Mouse (Mus musculus): ENCODE results near the gene Txndc11.
"Not testable (repeated sequence)": the region's sequence is repeated elsewhere in the genome, so short reads cannot be mapped to it uniquely, and the experiment has no call there.

Gene Txndc11

GRCm38 (mm10) chr16:11134348-11135344 lies at the start of gene Txndc11:
Txndc11 (minus strand) TSS chr16:11134650.
- peak; percentile 100 for DNase-seq

GRCm38 (mm10) chr16:11177404-11177803 lies 43.0 kb upstream of the Txndc11 start:
- DNase-seq = no peak

DNA sequence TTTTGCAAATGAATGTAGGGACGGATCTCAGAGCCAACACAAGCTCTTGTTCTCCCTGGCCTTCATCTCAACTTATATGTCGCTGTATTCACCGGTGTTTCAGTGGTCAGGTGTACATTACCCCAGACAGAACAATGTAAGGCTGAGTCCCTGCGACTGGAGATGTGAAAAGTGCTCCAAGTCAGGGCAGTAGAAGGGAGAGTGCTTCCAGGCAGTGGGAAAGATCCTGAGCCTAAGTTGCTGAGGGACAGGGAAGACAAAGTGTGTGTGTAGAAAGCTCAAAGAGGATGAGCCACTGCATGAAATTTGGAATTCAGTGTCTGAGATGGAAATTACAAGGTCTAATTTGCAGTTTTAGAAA lies 42.4 kb upstream of the Txndc11 start:
- DNase-seq = no peak

DNA sequence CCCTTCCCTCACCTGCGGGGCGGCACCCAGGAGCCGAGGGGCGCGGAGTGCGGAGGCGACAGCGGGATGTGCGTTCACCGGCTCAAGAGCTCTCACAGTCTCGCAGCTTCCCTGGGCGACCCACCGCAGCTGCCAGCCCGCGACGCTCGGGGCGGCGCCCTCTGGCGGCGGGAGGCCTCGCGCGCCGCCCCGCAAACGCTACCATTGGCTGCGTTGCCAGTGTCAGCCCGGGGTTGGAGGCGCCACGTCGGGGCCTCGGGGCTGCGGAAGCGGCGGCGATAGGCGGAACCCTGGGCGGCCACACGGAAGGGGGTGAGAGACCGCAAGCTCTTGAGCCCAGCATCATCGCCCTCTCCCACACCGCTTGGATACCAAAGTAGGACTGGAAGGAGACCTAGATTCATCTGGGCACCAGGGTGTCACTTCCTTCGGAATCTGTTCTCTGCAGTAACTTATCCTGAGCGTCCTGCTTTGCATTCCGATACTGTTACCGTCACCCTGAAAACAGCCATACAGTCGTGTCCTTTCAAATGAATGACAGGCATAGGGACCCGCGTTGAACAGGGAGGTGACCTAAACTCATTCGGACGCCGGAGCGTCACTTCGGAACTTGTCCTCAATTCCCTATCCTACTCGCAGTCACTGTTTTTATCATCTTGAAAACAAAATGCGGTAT lies 41.9 kb upstream of the Txndc11 start, which contains the start of gene Zc3h7a:
Zc3h7a (minus strand) TSS at position 186 of the 676 bp plus-strand sequence.
- peak; percentile 91 for DNase-seq

DNA sequence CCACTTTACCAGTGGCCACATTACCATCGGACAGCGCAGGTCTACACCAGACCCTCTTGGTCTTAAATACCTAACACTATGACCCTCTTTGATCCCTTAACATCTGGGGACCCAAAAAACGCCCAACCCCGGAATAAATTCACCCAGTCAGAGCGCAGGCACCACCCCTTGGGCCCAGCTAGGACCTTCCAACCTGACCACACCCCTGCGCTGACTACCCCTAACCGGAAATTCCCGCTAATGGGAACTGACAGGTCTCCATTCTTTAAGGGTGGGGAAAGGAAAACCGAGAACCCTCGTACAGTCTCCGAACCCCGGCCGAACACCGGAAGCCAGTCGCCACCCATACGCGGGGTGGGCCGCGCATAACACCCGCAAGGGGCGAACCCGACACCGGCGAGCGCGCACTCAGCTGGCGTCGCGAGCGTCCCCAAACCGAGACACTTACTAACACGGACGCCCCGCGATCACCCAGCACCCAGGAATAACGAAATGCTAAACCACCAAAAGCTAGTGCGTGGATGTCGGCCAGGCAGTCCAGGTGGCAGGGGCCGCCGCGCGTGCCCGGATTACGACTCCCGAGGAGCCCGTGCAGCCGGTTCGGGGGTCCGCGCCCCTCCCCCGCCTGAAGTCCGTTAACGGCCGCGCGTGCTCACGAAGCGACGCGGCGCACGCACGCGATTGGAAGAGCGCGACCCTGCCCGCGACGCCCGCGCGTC lies 41.2 kb upstream of the Txndc11 start:
- DNase-seq = peak; percentile 75

DNA sequence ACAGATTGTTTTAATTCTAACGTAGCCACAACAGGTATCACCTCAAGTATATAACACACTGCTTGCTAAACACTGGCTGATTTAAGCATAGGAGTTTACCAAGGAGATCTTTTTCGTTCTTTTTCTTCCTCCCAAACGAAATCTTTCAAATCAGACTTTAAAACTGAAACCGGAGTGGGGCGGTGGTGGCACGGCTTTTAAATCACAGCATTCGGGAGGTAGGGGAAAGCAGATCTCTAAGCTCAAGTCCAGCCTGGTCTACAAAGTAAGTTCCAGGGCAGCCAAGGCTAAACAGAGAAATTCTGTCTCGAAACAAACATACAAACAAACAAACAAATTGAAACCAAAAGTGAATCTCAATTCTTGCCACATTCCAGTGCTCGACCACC lies 40.6 kb upstream of the Txndc11 start:
- no peak for DNase-seq

DNA sequence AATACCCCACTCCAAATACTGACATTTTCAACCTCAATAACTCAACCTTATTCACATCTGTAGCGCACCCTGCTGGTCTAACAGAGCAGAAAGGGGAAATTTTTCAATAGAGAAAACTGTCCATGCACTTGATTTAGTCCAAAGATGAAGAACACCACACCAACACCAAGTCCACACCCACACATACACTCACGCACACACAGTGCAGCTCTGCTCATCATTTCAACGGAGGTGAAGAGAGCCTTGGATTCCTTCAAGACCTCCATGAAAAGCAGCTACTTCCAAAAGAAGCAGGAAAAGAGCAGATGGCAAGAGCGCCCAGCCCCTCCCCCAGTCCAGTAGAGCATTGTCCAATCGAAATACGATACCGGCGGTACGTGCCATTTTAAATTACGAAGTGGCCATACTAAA lies 40.2 kb upstream of the Txndc11 start:
- DNase-seq = peak; percentile 67

DNA sequence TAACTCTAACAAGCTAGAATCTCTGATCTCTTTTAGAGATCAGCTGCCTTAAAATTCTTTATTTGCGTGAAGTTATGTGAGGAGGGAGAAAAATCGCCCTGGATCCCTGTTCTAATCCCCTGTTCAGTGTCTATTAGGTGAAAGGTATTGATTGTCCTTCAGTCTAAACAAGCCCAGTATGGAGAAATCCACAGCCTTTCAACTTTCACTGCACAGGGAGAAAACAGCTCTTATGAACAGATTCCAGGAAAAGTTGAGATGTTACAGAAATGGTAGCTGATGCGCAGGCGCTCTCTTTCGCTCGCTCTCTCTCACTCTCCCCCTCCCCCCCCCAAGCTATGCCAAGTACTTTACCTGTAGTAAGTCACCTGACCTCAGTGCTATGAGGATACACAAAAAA lies 37.2 kb upstream of the Txndc11 start:
- DNase-seq = no peak

DNA sequence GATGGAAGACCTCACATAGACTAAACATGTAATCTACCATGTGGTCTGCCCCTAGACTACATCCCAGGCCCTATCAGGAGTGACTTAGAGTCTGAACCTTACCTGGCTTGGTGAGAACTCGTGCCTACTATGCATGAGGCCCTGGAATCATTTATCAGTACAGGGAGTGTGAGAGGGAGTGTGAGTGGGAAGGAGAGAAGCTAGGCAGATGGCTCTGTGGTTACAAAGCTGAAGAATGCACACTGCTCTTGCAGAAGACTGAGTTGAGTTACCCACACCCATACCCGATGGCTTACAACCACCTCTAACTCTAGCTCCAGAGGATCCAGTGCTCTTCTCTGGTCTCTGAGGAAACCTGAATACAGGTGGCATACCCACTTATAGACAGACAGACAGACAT lies 32.0 kb upstream of the Txndc11 start:
- DNase-seq = no peak

- DNase-seq = peak; percentile 49
Measured at GRCm38 (mm10) chr16:11164695-11165255, 30.3 kb upstream of the Txndc11 start.

- not testable (repeated sequence) for DNase-seq
Measured at GRCm38 (mm10) chr16:11157721-11158120, 23.3 kb upstream of the Txndc11 start.

DNA sequence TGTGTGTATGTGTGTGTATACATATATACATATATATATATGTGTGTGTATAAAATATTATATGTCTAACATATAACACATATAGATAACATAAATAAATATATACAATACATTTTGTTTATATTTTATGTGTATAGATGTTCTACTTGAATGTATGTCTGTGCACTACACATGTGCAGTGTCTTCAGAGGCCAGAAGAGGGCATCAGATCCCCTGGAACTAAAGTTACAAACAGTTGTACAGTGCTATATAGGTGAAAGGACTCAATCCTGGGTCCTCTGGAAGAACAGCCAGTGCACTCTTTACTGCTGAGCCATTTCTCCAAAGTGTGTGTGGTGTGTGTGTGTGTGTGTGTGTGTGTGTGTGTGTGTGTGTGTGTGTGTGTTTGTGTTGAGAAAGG lies 20.1 kb upstream of the Txndc11 start:
- DNase-seq = no peak

DNA sequence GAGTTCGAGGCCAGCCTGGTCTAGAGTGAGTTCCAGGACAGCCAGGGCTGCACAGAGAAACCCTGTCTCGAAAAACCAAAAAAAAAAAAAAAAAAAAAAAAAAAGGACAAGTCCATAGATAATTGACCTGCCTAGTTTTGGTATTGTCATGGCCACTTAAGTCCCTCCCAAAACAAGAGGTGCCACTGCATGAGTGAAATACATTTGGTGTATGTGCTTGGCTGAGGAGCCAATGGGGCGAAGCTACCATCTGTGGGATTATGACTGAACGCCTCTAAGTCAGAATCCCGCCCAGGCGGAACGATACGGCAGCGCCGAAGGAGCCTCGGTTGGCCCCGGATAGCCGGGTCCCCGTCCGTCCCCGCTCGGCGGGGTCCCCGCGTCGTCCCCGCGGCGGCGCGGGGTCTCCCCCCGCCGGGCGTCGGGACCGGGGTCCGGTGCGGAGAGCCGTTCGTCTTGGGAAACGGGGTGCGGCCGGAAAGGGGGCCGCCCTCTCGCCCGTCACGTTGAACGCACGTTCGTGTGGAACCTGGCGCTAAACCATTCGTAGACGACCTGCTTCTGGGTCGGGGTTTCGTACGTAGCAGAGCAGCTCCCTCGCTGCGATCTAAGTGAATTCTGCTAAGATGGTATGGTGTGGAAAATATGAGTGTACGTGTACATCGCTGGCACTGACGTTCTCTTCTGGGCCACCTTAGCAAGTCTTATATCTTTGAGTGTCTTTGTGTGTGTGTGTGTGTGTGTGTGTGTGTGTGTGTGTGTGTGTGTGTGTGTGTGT lies 9.4 kb upstream of the Txndc11 start:
- DNase-seq = peak; percentile 100

GRCm38 (mm10) chr16:11133476-11134347 lies 738 bp downstream of the Txndc11 start:
- peak; percentile 31 for DNase-seq

DNA sequence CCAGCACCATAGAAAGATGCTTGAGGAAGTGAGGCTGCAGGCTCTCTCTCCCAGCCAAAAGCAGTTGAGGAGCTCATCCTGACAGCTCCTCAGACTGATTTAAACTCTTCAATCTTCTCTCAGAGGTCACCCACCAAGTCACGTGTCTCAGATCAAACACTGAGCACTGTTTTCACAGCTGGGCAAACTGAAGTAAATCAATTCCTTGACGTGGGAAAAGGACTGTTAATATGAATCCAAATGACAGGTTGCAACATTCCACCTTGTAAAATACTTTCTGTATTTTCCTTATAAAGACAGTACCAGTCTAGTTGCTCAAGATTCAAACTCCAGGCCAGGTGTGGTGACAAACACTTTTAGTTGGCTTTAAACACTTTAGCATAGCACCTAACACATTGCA lies 1.6 kb downstream of the Txndc11 start:
- DNase-seq = peak; percentile 32

DNA sequence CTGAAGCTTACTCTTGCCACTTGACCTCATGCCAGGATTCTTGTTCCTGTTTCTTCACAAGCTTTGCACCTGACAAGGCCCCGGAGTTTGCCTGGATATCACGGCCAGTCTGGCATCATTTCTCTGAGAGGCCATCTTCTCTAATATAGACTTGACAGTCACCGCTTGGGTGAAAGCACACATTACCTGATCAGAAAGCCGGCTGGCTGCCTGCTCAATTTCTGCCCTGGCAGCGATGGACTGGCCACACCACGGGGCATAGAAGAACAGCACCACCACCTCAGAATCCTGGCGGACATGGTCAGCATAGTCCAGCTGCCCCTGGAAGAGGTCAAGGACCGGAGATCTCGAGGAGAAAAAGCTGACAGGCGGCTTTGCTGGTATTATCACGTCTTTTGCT lies 6.1 kb downstream of the Txndc11 start:
- peak; percentile 56 for DNase-seq

GRCm38 (mm10) chr16:11125371-11125770 lies 9.1 kb downstream of the Txndc11 start:
- no peak for DNase-seq

DNA sequence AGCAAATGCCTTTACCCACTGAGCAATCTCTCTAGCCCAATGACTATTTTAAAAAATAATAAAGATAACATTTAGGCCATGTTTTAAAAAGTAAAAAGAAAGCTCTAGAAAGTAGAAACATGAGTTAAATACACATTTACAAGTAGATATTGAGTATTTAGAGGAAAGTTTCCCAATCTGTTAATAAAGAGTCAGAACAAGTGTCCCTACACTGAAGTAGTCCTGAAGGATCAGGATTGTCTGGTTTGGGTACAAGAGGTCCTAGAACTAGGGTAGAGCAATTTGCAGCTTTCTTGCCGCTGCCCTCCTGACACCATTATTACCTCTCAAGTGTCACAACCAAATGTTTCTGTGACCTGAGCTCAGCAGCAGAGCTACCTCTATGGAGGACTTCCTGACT lies 10.3 kb downstream of the Txndc11 start:
- no peak for DNase-seq

- DNase-seq = no peak
Measured at GRCm38 (mm10) chr16:11122625-11123024, 11.8 kb downstream of the Txndc11 start.

- DNase-seq = peak; percentile 45
Measured at GRCm38 (mm10) chr16:11109198-11109740, 25.2 kb downstream of the Txndc11 start.

- no peak for DNase-seq
Measured at GRCm38 (mm10) chr16:11104905-11105304, 29.5 kb downstream of the Txndc11 start.
